Comparison of ENCODE assay signal across 8 mouse cellular contexts in genomic region chr6:30304399-30304917, GRCm38 (mm10). TPM values are rescaled to one million over a fixed set of nuclear protein-coding genes. Genes with fewer than 3 reads are reported as not detected.
DNase-seq lines count a peak whose midpoint lies in the region; ATAC-seq and TF ChIP-seq lines count a peak whose summit lies in the region.

Gene Ube2h (minus strand): TSS chr6:30304539.

- H3K9ac ChIP-seq in hindbrain, embryonic 14.5 days: peak within 1 kb of the TSS; percentile 92

- peaks cover 23% of the 10 kb centered on the region for H3K4me1 ChIP-seq in hindbrain, embryonic 14.5 days (replicated peaks; ENCODE audit: control insufficient read depth, insufficient read depth, low read length)

- H3K36me3 ChIP-seq in hindbrain, embryonic 14.5 days (replicated peaks; ENCODE audit: control insufficient read depth, insufficient read depth): no peaks in the 10 kb centered on the region

- H3K4me3 ChIP-seq in hindbrain, embryonic 14.5 days (replicated peaks; ENCODE audit: low read length): peak within 1 kb of the TSS; percentile 84

- H3K27me3 ChIP-seq in Patski: no peaks in the 10 kb centered on the region
- no peaks in the 10 kb centered on the region for H3K27me3 ChIP-seq in hindbrain, embryonic 14.5 days (ENCODE audit: control insufficient read depth, insufficient read depth, low read length)

- H3K27ac ChIP-seq in hindbrain, embryonic 14.5 days: peak within 1 kb of the TSS; percentile 93

- DNase-seq in Patski (ENCODE audit: low read depth, low spot score): peak; percentile 72
- peak; percentile 100 for DNase-seq in cerebellum, postnatal 14 days
- DNase-seq in frontal cortex, postnatal 25 days (ENCODE audit: low spot score in 2 of 2): peak; percentile 99
- peak; percentile 99 for DNase-seq in hindbrain, embryonic 14.5 days (ENCODE audit: low spot score)
- peak; percentile 100 for DNase-seq in layer of hippocampus, postnatal 36 days
- peak; percentile 99 for DNase-seq in lung, postnatal 36 days
- peak; percentile 98 for DNase-seq in retina, postnatal 1 day
- peak; percentile 100 for DNase-seq in urinary bladder, adult 18-20 months (ENCODE audit: low spot score in 2 of 2)

- in situ Hi-C loops in Patski (cut with MboI; ENCODE audit: low pct_unique_long_range_greater_than_20kb): no loop called here

- H3K9me3 ChIP-seq in hindbrain, embryonic 14.5 days (ENCODE audit: control insufficient read depth, low read length): no peaks in the 10 kb centered on the region

- WGBS in hindbrain, embryonic 14.5 days: 1% methylated on average over 32 of the region's 33 CpGs

- CTCF ChIA-PET in Patski (lab: Charles Lee): no interaction called here

- peak; percentile 56 for ATAC-seq in Patski
- ATAC-seq in hindbrain, embryonic 14.5 days (ENCODE audit: low FRiP score): peak; percentile 96

- POLR2A ChIA-PET in Patski (lab: Charles Lee): no interaction called here

- H3K4me2 ChIP-seq in hindbrain, embryonic 14.5 days (replicated peaks): peak within 1 kb of the TSS; percentile 86

- TF ChIP-seq CTCF in Patski (IDR thresholded peaks at IDR 0.05): no peak

RNA-seq across cellular contexts. Expression of gene Ube2h, which starts in this region (rescaled TPM):
- 88.9 TPM for polyA plus RNA-seq in Patski (2021)
- 68.2 and 69.4 TPM in 2 replicates for polyA plus RNA-seq in hindbrain, embryonic 14.5 days (2014; fragmentation: Nextera tagmentation; extraction: Ambion mirVana)
- 10 to 100 TPM; 88.1 to 93.9 TPM for total RNA-seq in layer of hippocampus, postnatal 36 days (2021)

Comparison
In these comparisons a context has a peak if more than half of its experiments do, and no peak if none do; other contexts are left out.
1. Peak in every context shown above with its lines: DNase-seq, ATAC-seq, H3K4me3 ChIP-seq and H3K27ac ChIP-seq.